Mouse (Mus musculus): ENCODE results near the gene Arrdc5. TPM values are rescaled to one million over a fixed set of nuclear protein-coding genes. Genes with fewer than 3 reads are reported as not detected.

The Arrdc5 gene
- polyA plus RNA-seq, 1 experiment, result not detected

DNA sequence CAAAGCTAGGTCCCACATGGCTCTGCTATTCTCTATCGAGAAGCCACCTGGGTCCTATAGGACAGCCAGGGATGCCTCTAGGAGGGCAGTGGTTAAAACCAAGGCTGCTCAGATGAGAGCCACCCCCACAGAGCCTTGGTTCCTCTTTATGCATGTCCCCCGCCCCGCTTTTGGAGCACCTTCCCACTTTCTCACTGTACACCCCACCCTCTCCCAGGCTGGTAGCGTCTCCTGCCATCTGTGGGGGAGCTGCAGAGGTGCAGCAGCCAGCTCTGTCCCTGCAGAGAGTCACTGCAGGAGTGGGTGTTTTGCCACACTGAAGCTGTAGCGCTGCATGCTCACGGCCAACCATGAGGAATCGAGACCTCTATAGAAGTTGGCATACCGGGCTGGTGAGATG is 16.8 kb downstream of the Arrdc5 start:
- peaks cover 8% of the 10 kb centered on the region for H3K79me2 ChIP-seq (ENCODE audit: control insufficient read depth, insufficient read depth)
- peaks cover 8% of the 10 kb centered on the region for H3K36me3 ChIP-seq (ENCODE audit: control insufficient read depth, insufficient read depth)
- no peak for TF ChIP-seq POLR2AphosphoS2 (IDR thresholded peaks at IDR 0.05; ENCODE audit: insufficient read length, low read depth)
- TF ChIP-seq CEBPB (IDR thresholded peaks at IDR 0.05; ENCODE audit: insufficient read depth, poor library complexity, severe bottlenecking), result no peak
- TF ChIP-seq SRF (IDR thresholded peaks at IDR 0.05; ENCODE audit: control insufficient read depth, insufficient read length, low read depth), result no peak
- no peak for TF ChIP-seq REST (IDR thresholded peaks at IDR 0.05; ENCODE audit: insufficient read depth, insufficient read length)
- TF ChIP-seq E2F4 (IDR thresholded peaks at IDR 0.05; ENCODE audit: insufficient read depth), result no peak
- TF ChIP-seq POLR2A (IDR thresholded peaks at IDR 0.05; ENCODE audit: insufficient read length, low read depth), result no peak
- no peak for TF ChIP-seq TCF12 (IDR thresholded peaks at IDR 0.05; ENCODE audit: insufficient read depth, poor library complexity, severe bottlenecking)
- TF ChIP-seq MYOD1 (IDR thresholded peaks at IDR 0.05; ENCODE audit: control insufficient read depth in 1 of 3, insufficient read length in 2 of 3, low read depth in 2 of 3), result no peak
- TF ChIP-seq TCF3 (IDR thresholded peaks at IDR 0.05; ENCODE audit: insufficient read length, low read depth), result no peak
- TF ChIP-seq USF1 (IDR thresholded peaks at IDR 0.05; ENCODE audit: low read depth), result no peak
- no peak for TF ChIP-seq MAX (IDR thresholded peaks at IDR 0.05; ENCODE audit: low read depth)
- no peak for TF ChIP-seq MYOG (IDR thresholded peaks at IDR 0.05; ENCODE audit: control insufficient read depth in 1 of 3, insufficient read depth in 1 of 3, insufficient read length in 2 of 3, low read depth in 2 of 3)

DNA sequence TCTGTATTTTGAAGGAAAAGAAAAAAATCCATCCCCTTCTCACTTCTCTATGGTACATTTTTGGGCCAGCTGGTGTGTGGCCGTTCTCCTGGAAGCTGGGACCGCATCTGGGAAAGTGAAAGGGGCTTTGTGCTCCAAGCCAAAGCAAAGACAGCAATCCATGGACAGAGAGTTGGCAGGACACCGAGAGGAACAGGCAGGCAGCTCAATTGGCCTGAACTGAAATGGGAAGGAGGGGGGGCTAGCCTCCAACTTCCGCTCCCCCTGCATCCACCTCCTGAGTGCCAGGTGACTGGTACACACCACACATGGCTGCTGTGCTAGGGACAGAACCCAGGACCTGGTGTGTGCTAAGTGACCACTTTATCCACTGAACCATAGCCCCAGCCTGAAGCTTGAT is 17.3 kb downstream of the Arrdc5 start:
- Histone ChIP-seq H3ac (ENCODE audit: control insufficient read depth, insufficient read length) (no peak overlapping the region), H3K4me2 (ENCODE audit: low read depth) (no peak overlapping the region), H3K36me3 (ENCODE audit: control insufficient read depth, insufficient read depth) (peaks cover 8% of the 10 kb centered on the region), H3K4me3 (no peak overlapping the region), H3K27me3 (ENCODE audit: control insufficient read depth, insufficient read depth, insufficient read length) (no peaks in the 10 kb centered on the region), H3K79me2 (ENCODE audit: control insufficient read depth, insufficient read depth) (peaks cover 3% of the 10 kb centered on the region)
- TF ChIP-seq TCF12 (IDR thresholded peaks at IDR 0.05; ENCODE audit: insufficient read depth, poor library complexity, severe bottlenecking) (no peak), MAX (IDR thresholded peaks at IDR 0.05; ENCODE audit: low read depth) (no peak), POLR2AphosphoS2 (IDR thresholded peaks at IDR 0.05; ENCODE audit: insufficient read length, low read depth) (no peak), SRF (IDR thresholded peaks at IDR 0.05; ENCODE audit: control insufficient read depth, insufficient read length, low read depth) (no peak), USF1 (IDR thresholded peaks at IDR 0.05; ENCODE audit: low read depth) (no peak), TCF3 (IDR thresholded peaks at IDR 0.05; ENCODE audit: insufficient read length, low read depth) (no peak), CEBPB (IDR thresholded peaks at IDR 0.05; ENCODE audit: insufficient read depth, poor library complexity, severe bottlenecking) (no peak), POLR2A (IDR thresholded peaks at IDR 0.05; ENCODE audit: insufficient read length, low read depth) (no peak), REST (IDR thresholded peaks at IDR 0.05; ENCODE audit: insufficient read depth, insufficient read length) (no peak), E2F4 (IDR thresholded peaks at IDR 0.05; ENCODE audit: insufficient read depth) (no peak), MYOG (IDR thresholded peaks at IDR 0.05; ENCODE audit: control insufficient read depth in 1 of 3, insufficient read depth in 1 of 3, insufficient read length in 2 of 3, low read depth in 2 of 3) (no peak), MYOD1 (IDR thresholded peaks at IDR 0.05; ENCODE audit: control insufficient read depth in 1 of 3, insufficient read length in 2 of 3, low read depth in 2 of 3) (no peak)

More for the DNA sequence above, 16.8 kb downstream of the Arrdc5 start:
- no peak overlapping the region for H3K4me2 ChIP-seq (ENCODE audit: low read depth)
- no peaks in the 10 kb centered on the region for H3K27me3 ChIP-seq (ENCODE audit: control insufficient read depth, insufficient read depth, insufficient read length)
- no peak overlapping the region for H3ac ChIP-seq (ENCODE audit: control insufficient read depth, insufficient read length)
- H3K4me3 ChIP-seq, result no peak overlapping the region

DNA sequence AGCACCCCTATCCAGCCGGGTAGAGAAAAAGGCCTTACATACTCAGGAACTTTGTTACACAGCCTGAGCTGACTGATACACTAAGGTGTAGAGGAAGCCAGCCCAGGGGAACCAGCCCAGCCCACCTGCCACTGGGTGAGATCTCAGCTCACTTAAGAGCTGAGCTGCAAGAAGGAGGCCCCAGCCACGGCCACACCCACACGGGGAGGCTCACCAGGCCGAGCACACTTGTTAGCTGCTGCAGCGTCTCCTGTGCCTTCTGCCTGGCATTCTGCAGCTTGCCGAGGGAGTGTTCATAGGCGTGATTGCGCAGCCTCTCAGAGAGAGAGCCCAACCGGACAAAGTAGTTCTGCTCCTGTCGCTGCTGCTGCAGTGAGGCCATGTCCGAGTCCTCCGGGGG is 18.9 kb downstream of the Arrdc5 start:
- Histone ChIP-seq H3K4me2 (ENCODE audit: low read depth) (no peak overlapping the region), H3K36me3 (ENCODE audit: control insufficient read depth, insufficient read depth) (peaks cover 8% of the 10 kb centered on the region), H3ac (ENCODE audit: control insufficient read depth, insufficient read length) (no peak overlapping the region), H3K27me3 (ENCODE audit: control insufficient read depth, insufficient read depth, insufficient read length) (no peaks in the 10 kb centered on the region), H3K79me2 (ENCODE audit: control insufficient read depth, insufficient read depth) (peaks cover under 1% of the 10 kb centered on the region), H3K4me3 (no peak overlapping the region)
- TF ChIP-seq TCF3 (IDR thresholded peaks at IDR 0.05; ENCODE audit: insufficient read length, low read depth) (no peak), CEBPB (IDR thresholded peaks at IDR 0.05; ENCODE audit: insufficient read depth, poor library complexity, severe bottlenecking) (no peak)

DNA sequence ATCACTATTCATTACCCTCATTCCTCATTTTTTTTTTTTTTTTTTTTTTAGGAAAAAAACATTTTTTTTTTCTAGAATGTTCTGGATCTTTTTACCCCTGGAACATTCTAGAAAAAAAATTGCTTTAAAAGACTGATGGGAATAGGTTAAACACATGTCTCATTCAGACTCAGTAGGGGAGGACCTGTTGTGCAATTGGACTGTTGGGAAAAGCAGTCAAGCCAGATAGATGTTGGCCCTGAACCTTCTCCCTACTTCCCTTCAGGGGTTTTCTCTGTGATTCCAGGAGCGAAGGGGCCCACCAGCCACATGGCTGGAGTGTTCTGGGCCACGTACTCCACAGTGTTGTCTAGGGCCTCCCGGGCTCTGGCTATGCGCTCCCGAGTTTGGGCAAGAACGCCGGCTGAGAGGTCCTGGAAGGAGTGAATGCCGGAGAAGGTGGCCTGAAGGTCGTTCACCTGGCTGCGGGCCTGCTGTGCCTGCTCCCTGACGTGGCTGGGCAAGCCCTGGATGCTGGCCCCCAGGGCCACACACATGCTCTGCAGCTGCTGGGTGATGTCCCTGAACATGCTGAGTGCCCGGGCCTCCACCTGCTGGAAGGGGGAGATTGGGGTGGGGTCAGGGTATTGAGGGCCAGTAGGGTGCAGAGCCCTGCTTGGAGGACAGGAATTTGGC is 20.5 kb downstream of the Arrdc5 start:
- Histone ChIP-seq H3K4me2 (ENCODE audit: low read depth) (no peak overlapping the region), H3K36me3 (ENCODE audit: control insufficient read depth, insufficient read depth) (peaks cover 3% of the 10 kb centered on the region), H3K79me2 (ENCODE audit: control insufficient read depth, insufficient read depth) (peaks cover 9% of the 10 kb centered on the region), H3K4me3 (no peak overlapping the region), H3K27me3 (ENCODE audit: control insufficient read depth, insufficient read depth, insufficient read length) (no peaks in the 10 kb centered on the region), H3ac (ENCODE audit: control insufficient read depth, insufficient read length) (no peak overlapping the region)
- TF ChIP-seq TCF3 (IDR thresholded peaks at IDR 0.05; ENCODE audit: insufficient read length, low read depth) (no peak), MYOG (IDR thresholded peaks at IDR 0.05; ENCODE audit: control insufficient read depth in 1 of 3, insufficient read depth in 1 of 3, insufficient read length in 2 of 3, low read depth in 2 of 3) (peak in 1 of 3 experiments; percentile 31), E2F4 (IDR thresholded peaks at IDR 0.05; ENCODE audit: insufficient read depth) (no peak), REST (IDR thresholded peaks at IDR 0.05; ENCODE audit: insufficient read depth, insufficient read length) (no peak)

DNA sequence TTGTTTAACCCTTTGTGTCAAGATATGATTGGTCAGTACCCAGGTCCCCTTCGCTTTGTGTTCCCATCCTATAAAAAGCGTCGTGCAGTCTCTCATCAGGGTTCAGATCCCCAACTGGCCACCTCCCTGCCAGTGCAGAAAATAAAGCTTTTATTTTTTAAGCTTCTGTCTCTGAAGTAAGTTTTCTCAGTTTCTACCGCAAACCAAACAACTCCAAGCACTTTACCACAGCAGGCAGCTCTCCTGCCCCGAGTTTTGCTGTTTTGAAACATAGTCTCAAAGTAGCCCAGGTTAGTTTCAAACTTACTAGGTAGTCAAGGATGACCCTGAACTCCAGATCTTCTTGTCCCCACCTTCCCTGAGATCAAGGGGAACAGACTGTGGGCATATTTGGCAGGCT is 21.7 kb downstream of the Arrdc5 start:
- TF ChIP-seq REST (IDR thresholded peaks at IDR 0.05; ENCODE audit: insufficient read depth, insufficient read length), result no peak
- no peak for TF ChIP-seq TCF3 (IDR thresholded peaks at IDR 0.05; ENCODE audit: insufficient read length, low read depth)
- no peak for TF ChIP-seq MAX (IDR thresholded peaks at IDR 0.05; ENCODE audit: low read depth)
- TF ChIP-seq USF1 (IDR thresholded peaks at IDR 0.05; ENCODE audit: low read depth), result no peak
- TF ChIP-seq MYOG (IDR thresholded peaks at IDR 0.05; ENCODE audit: control insufficient read depth in 1 of 3, insufficient read depth in 1 of 3, insufficient read length in 2 of 3, low read depth in 2 of 3), result no peak
- TF ChIP-seq MYOD1 (IDR thresholded peaks at IDR 0.05; ENCODE audit: control insufficient read depth in 1 of 3, insufficient read length in 2 of 3, low read depth in 2 of 3), result no peak
- no peak for TF ChIP-seq E2F4 (IDR thresholded peaks at IDR 0.05; ENCODE audit: insufficient read depth)
- no peak for TF ChIP-seq POLR2A (IDR thresholded peaks at IDR 0.05; ENCODE audit: insufficient read length, low read depth)
- TF ChIP-seq POLR2AphosphoS2 (IDR thresholded peaks at IDR 0.05; ENCODE audit: insufficient read length, low read depth), result no peak
- TF ChIP-seq TCF12 (IDR thresholded peaks at IDR 0.05; ENCODE audit: insufficient read depth, poor library complexity, severe bottlenecking), result no peak
- no peak for TF ChIP-seq SRF (IDR thresholded peaks at IDR 0.05; ENCODE audit: control insufficient read depth, insufficient read length, low read depth)
- no peak for TF ChIP-seq CEBPB (IDR thresholded peaks at IDR 0.05; ENCODE audit: insufficient read depth, poor library complexity, severe bottlenecking)
- Histone ChIP-seq H3K4me2 (ENCODE audit: low read depth) (no peak overlapping the region), H3K27me3 (ENCODE audit: control insufficient read depth, insufficient read depth, insufficient read length) (no peaks in the 10 kb centered on the region), H3ac (ENCODE audit: control insufficient read depth, insufficient read length) (no peak overlapping the region), H3K79me2 (ENCODE audit: control insufficient read depth, insufficient read depth) (peaks cover 9% of the 10 kb centered on the region), H3K36me3 (ENCODE audit: control insufficient read depth, insufficient read depth) (no peaks in the 10 kb centered on the region), H3K4me3 (no peak overlapping the region)
